Mouse (Mus musculus): Measurements from ENCODE around the gene Nucb1. TPM values are rescaled to one million over a fixed set of nuclear protein-coding genes. Genes with fewer than 3 reads are reported as not detected.
"Not testable (repeated sequence)": the region's sequence is repeated elsewhere in the genome, so short reads cannot be mapped to it uniquely, and the experiment has no call there.

Nucb1 gene
- total and polyA plus RNA-seq, 2 experiments from 2014 or later = 76.8 to 122 TPM

DNA sequence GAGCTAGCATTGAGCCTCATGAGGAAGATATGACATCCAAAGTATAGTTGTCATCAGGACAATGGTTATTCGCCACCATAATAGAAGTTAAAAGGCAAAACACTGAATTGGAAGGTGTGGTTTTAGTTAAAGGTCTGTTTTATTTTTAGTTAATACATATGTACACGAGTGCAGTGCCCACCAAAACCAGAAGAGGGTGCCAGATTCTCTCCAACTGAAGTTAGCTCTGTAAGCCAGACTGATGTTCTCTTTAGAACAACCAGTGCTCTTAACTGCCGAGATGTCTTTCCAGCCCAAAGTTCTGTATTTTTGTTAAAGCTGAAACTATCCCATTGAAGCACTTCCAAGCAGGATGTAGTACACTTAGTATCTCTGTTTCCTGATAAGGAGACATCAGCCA is 39.3 kb downstream of the Nucb1 start:
- H3K4me2 ChIP-seq (ENCODE audit: low read depth) = no peak overlapping the region
- no peaks in the 10 kb centered on the region for H3K36me3 ChIP-seq (ENCODE audit: insufficient read depth)
- no peaks in the 10 kb centered on the region for H3K27me3 ChIP-seq (ENCODE audit: insufficient read depth, low read length)
- no peak overlapping the region for H3K4me3 ChIP-seq (ENCODE audit: low read depth, low read length)
- H3K27ac ChIP-seq (ENCODE audit: low read depth, low read length) = no peak overlapping the region
- TF ChIP-seq CTCF (IDR thresholded peaks at IDR 0.05; ENCODE audit: low read depth) = peak; percentile 83
- no peak overlapping the region for H3K9ac ChIP-seq
- H3K4me1 ChIP-seq (ENCODE audit: insufficient read depth) = peaks cover 5% of the 10 kb centered on the region
- DNase-seq (peak; percentile 84), ATAC-seq (no peak)
- H3K9me3 ChIP-seq (ENCODE audit: low read length) = no peaks in the 10 kb centered on the region
- WGBS = 6% methylated on average over 3 of the region's 3 CpGs

DNA sequence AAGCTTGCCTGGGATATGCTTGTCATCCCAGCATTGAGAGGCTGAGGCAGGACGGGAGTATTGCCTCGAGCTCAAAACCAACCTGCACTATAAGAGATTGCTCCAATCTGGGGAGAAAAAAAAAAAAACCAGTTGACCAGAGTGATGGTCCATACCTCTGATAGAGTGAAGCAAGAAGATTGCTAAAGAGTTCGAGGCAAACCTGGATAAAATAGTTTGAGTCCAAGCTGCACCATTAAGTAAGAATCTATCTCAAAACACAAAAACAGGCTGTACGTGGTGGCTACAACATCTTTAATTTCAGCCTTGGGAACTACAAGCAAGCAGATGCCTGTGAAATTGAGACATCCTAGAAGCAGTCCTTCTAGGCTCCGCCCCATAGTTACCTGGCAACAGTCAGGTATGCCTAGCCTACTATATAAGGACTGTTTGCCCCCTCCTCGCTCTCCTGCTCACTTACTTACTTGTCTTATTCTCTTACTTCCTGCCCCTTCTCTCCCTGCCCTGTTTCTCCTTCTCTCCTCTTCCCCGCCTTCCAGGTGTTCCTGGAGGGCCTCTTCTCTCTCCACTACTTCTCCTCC is 43.0 kb downstream of the Nucb1 start:
- TF ChIP-seq CTCF (IDR thresholded peaks at IDR 0.05; ENCODE audit: low read depth) = no peak
- H3K27ac ChIP-seq (ENCODE audit: low read depth, low read length) = 0 out of 2 replicates have a peak overlapping the region, but pooled peaks have one; percentile 21
- no peak for ATAC-seq
- peak overlapping the region; percentile 81 for H3K4me3 ChIP-seq (ENCODE audit: low read depth, low read length)
- H3K4me2 ChIP-seq (ENCODE audit: low read depth) = peak overlapping the region; percentile 69
- peaks cover 12% of the 10 kb centered on the region for H3K4me1 ChIP-seq (ENCODE audit: insufficient read depth)
- peaks cover 24% of the 10 kb centered on the region for H3K36me3 ChIP-seq (ENCODE audit: insufficient read depth)
- DNase-seq = no peak
- H3K9me3 ChIP-seq (ENCODE audit: low read length) = no peaks in the 10 kb centered on the region
- WGBS = 34% methylated on average over 7 of the region's 7 CpGs
- H3K27me3 ChIP-seq (ENCODE audit: insufficient read depth, low read length) = no peaks in the 10 kb centered on the region
- H3K9ac ChIP-seq = peak overlapping the region; percentile 90

DNA sequence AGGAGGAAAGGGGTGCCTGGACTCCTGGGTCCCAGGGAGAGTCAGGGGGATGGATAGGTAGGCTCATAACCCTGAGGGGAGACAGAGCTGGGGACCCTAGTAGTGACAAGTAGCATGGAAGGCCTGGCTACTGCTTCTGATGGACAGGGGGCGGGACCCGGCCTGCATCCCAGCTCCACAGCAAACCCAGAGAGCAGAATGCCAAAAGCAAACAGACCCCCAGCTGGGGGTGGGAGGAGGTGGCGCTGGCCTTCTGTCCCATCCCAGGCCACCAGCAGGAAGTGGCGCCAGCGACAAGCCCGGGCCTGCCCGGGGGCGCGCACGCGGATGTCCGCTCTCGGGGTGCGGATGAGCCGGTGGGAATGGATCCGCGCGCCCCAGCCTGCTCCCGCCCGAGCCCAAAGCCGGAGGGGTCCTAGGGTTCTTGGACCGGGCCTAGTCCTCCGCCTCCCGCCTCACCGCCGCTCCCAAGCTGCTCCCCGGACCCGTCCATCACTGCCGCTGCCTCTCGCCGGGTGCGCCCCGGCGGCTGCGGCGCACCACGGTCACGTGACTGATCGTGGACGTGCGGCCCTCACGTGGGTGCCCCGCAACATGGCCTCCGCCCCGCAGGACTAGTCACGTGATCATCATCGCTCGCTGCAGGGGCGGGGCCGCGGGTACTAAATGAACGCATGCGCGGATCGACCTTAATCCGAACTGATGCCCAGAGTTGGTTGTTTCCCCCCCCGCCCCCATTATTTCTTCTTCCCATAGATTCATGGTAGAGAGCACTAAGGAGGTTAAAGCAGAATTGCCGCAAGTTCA is 43.7 kb downstream of the Nucb1 start, which contains the start of gene Bax:
Gene Bax, minus strand, starts transcription at position 616 of the 807 bp plus-strand sequence.
- Histone ChIP-seq H3K27ac (ENCODE audit: low read depth, low read length) (peak within 1 kb of the TSS; percentile 79), H3K4me3 (ENCODE audit: low read depth, low read length) (peak within 1 kb of the TSS; percentile 81), H3K27me3 (ENCODE audit: insufficient read depth, low read length) (no peaks in the 10 kb centered on the region), H3K4me2 (ENCODE audit: low read depth) (peak within 1 kb of the TSS; percentile 69), H3K36me3 (ENCODE audit: insufficient read depth) (peaks cover 31% of the 10 kb centered on the region), H3K9ac (peak within 1 kb of the TSS; percentile 90), H3K4me1 (ENCODE audit: insufficient read depth) (peaks cover 12% of the 10 kb centered on the region), H3K9me3 (ENCODE audit: low read length) (no peaks in the 10 kb centered on the region)
- WGBS = 1% methylated on average over 51 of the region's 58 CpGs
- 0 out of 2 replicates have a peak, but pooled peaks have one; percentile 18 for TF ChIP-seq CTCF (IDR thresholded peaks at IDR 0.05; ENCODE audit: low read depth)
- peak; percentile 98 for DNase-seq
- ATAC-seq = peak; percentile 82

DNA sequence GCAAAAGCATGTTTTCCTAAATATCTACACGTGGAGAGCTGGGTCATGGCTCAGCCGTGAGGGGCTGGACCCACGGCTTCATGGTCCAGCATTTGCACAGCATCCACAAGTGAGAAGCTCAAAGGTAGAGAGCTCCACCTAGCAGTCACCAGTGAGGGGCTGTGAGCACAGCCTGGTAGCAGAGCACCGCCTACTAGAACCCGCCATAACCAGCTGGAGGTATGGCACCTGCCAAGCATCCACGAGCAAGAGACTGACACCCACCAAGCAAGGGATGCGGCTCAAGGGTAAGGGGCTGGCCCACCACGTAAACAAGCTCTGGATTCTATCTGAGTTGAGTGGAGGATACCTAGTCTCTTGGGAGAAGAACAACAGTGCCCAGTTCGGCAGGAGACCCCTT is 44.7 kb downstream of the Nucb1 start:
- H3K27me3 ChIP-seq (ENCODE audit: insufficient read depth, low read length) = no peaks in the 10 kb centered on the region
- no peak overlapping the region for H3K27ac ChIP-seq (ENCODE audit: low read depth, low read length)
- 0 out of 2 replicates have a peak, but pooled peaks have one; percentile 8 for TF ChIP-seq CTCF (IDR thresholded peaks at IDR 0.05; ENCODE audit: low read depth)
- H3K36me3 ChIP-seq (ENCODE audit: insufficient read depth) = peaks cover 32% of the 10 kb centered on the region
- peak overlapping the region; percentile 90 for H3K9ac ChIP-seq
- ATAC-seq (no peak), DNase-seq (no peak)
- WGBS = 81% methylated on average over 9 of the region's 9 CpGs
- H3K4me1 ChIP-seq (ENCODE audit: insufficient read depth) = peaks cover 17% of the 10 kb centered on the region
- no peaks in the 10 kb centered on the region for H3K9me3 ChIP-seq (ENCODE audit: low read length)
- H3K4me3 ChIP-seq (ENCODE audit: low read depth, low read length) = peak overlapping the region; percentile 81
- peak overlapping the region; percentile 69 for H3K4me2 ChIP-seq (ENCODE audit: low read depth)

DNA sequence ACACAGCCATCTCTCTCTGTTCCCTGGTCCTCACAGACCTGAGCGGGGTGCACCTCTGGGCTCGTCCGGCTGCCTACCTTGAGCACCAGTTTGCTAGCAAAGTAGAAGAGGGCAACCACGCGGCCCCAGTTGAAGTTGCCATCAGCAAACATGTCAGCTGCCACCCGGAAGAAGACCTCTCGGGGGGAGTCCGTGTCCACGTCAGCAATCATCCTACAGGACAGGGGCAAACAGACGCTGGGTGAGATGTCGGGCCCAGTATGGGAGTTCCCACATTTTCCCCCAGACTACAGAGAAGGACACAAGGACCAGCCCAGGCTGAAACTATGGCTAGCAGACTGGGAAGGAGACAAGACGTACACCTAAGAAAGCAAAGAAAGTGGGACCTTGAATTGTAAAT is 45.1 kb downstream of the Nucb1 start:
- no peak overlapping the region for H3K4me2 ChIP-seq (ENCODE audit: low read depth)
- H3K4me1 ChIP-seq (ENCODE audit: insufficient read depth) = peaks cover 22% of the 10 kb centered on the region
- no peak for DNase-seq
- peaks cover 32% of the 10 kb centered on the region for H3K36me3 ChIP-seq (ENCODE audit: insufficient read depth)
- no peaks in the 10 kb centered on the region for H3K27me3 ChIP-seq (ENCODE audit: insufficient read depth, low read length)
- no peak overlapping the region for H3K9ac ChIP-seq
- H3K27ac ChIP-seq (ENCODE audit: low read depth, low read length) = no peak overlapping the region
- 96% methylated on average over 12 of the region's 12 CpGs for WGBS
- H3K4me3 ChIP-seq (ENCODE audit: low read depth, low read length) = no peak overlapping the region
- no peak for ATAC-seq
- no peaks in the 10 kb centered on the region for H3K9me3 ChIP-seq (ENCODE audit: low read length)
- no peak for TF ChIP-seq CTCF (IDR thresholded peaks at IDR 0.05; ENCODE audit: low read depth)

DNA sequence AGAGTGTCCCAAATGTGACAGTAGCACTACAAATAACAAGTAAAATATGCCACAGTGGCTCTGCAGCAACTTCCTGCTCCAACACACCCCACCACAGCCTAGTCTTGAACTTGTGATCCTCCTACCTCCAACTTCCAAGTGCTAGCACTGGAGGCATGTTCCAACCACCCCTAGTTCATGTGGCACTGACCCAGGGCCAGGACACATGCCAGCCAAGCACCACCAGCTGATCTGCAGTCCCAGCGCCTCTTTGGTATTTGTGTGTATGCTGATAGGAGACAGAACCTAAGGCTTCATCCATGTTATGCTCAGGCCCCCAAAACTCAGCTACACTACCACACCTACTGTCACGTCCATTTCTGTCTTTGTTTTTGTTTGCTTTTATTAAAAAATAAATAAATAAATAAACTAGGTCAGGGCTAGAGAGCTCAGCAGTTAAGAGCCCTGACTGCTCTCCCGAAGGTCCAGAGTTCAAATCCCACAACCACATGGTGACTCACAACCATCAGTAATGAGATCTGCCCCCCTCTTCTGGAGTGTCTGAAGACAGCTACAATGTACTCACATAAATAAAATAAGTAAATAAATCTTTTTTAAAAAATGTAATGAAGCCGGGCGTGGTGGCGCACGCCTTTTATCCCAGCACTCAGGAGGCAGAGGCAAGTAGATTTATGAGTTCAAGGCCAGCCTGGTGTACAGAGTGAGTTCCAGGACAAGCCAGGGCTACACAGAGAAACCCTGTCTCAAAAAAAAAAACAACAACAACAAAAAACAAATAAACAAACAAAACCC is 46.0 kb downstream of the Nucb1 start:
- Histone ChIP-seq H3K4me2 (ENCODE audit: low read depth) (no peak overlapping the region), H3K27ac (ENCODE audit: low read depth, low read length) (no peak overlapping the region), H3K36me3 (ENCODE audit: insufficient read depth) (peaks cover 32% of the 10 kb centered on the region), H3K27me3 (ENCODE audit: insufficient read depth, low read length) (no peaks in the 10 kb centered on the region), H3K9me3 (ENCODE audit: low read length) (no peaks in the 10 kb centered on the region), H3K9ac (no peak overlapping the region), H3K4me3 (ENCODE audit: low read depth, low read length) (no peak overlapping the region), H3K4me1 (ENCODE audit: insufficient read depth) (peaks cover 23% of the 10 kb centered on the region)
- no peak for ATAC-seq
- DNase-seq = no peak
- WGBS = 95% methylated on average over 7 of the region's 7 CpGs
- no peak for TF ChIP-seq CTCF (IDR thresholded peaks at IDR 0.05; ENCODE audit: low read depth)

DNA sequence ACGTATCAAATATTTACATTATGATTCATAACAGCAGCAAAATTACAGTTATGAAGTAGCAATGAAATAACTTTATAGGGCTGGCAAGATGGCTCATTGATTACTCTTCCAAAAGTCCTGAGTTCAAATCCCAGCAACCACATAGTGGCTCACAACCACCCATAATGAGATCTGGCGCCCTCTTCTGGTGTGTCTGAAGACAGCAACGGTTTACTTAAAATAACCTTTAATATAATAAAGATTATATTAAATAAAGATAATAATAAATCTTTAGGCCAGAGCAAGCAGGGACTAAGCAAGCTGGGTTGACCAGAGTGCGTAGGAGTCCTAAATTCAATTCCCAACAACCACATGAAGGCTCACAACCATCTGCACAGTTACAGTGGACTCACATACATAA is 47.3 kb downstream of the Nucb1 start:
- H3K9me3 ChIP-seq (ENCODE audit: low read length); H3K4me2 ChIP-seq (ENCODE audit: low read depth); H3K27me3 ChIP-seq (ENCODE audit: insufficient read depth, low read length); H3K9ac ChIP-seq; H3K27ac ChIP-seq (ENCODE audit: low read depth, low read length); H3K4me3 ChIP-seq (ENCODE audit: low read depth, low read length); ATAC-seq; DNase-seq: not testable (repeated sequence)
- peaks cover 25% of the 10 kb centered on the region for H3K4me1 ChIP-seq (ENCODE audit: insufficient read depth)
- 80% methylated on average over 4 of the region's 4 CpGs for WGBS
- peaks cover 37% of the 10 kb centered on the region for H3K36me3 ChIP-seq (ENCODE audit: insufficient read depth)

Measured in forebrain, postnatal 0 days (tissue).